Mouse (Mus musculus): ENCODE data around the gene Olfr149.
"Not testable (repeated sequence)": the region's sequence is repeated elsewhere in the genome, so short reads cannot be mapped to it uniquely, and the experiment has no call there.

Olfr149 gene

DNA sequence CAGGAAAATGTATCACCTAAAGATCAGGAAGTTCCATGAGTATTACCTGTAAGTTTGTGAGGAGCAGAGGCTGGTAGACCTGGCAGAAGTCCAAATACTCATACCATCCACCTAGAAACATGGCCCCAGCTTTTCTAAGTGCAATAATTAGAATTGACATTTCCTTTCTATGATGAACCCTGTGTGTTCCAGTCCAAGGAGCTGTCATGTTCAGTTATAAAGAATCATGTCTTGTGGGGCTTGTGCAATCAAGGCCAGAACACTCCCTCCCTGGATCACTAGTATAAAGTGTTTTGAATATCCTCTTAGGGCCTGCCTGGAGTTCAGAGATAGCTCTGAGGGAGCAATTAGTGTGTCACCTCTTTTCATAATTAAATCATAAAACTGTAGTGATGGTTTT is at the start of gene Olfr149:
Gene Olfr149 (minus strand): TSS at position 101 of the 400 bp plus-strand sequence.
- DNase-seq (ENCODE audit: low spot score in 2 of 2) = no peak

DNA sequence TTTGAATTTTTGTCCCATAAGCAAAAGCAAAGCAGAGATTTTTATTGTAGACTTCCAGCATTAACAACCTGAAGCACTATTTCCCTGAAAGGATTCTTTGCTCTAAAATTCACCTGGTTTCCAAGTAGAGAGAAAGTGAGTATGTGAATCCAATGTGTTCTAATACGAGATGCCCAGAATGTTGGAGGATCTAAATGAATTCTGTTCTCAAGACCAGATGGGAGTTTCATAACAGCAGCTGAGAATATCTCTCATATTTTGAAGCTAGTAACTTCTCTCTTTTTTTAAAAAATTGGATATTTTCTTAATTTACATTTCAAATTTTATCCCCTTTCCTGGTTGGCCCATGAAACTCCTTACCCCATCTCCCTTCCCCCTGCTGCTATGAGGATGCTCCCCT is 39.5 kb upstream of the Olfr149 start:
- no peak for DNase-seq (ENCODE audit: low spot score in 2 of 2)

DNA sequence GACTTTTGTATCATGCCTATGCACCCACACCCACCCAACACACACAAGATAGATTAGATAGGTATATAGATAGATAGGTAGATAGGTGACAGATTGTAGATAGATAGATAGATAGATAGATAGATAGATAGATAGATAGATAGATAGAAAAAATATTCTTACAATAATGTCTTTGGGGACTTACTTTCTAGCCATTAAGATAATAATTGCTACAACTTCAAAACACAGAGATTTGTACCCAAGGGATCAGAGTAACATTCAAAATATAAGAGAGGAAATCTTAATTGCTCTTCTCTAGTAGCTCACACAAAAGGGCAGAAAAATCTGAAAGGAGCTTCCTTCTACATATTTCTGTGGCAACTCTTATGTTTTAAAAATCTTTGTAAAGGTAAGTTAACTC is 39.0 kb upstream of the Olfr149 start, which contains the start of gene Olfr967:
Gene Olfr967 (plus strand): TSS at position 301 of the 400 bp plus-strand sequence.
- DNase-seq (ENCODE audit: low spot score in 2 of 2) = no peak

DNA sequence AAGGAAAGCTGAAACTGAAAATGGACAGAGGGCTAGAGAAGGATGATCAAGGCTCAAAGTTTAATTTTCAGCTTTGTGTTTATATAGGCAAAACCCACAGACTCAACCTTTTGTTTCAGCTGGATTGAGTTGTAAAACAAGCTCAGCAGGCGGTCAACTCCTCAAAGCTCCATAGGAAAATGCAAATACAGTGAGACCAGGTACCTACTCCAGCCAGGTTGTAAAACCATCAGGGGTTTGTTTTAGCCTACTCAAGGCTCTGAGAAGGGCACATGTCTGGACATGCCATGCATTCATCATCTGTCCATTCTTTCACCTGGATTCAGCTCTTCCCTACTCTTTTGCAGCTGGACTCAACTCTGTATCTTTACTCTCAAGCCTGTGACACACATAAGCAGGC is 33.8 kb upstream of the Olfr149 start:
- no peak for DNase-seq (ENCODE audit: low spot score in 2 of 2)

DNA sequence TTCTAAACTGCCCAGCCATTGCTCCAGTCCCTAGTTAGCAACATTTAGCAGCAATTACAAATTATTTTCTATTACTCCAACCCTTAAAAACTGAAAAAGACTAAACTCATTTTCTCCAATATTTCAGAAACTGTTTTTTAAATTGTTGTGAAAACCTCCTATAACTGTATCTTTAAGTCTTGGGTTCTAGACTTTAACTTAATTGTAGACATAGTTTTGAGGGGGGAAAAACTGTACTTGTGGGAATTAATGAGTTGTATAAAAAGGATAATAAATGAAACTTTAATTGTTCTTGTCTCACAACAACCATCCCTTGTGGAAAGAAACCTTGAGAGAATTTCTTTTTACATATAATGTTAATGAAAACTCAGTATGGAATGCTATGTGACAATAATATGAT is 23.8 kb upstream of the Olfr149 start, which contains the start of gene Olfr150:
Gene Olfr150 (plus strand): TSS at position 301 of the 400 bp plus-strand sequence.
- no peak for DNase-seq (ENCODE audit: low spot score in 2 of 2)

DNA sequence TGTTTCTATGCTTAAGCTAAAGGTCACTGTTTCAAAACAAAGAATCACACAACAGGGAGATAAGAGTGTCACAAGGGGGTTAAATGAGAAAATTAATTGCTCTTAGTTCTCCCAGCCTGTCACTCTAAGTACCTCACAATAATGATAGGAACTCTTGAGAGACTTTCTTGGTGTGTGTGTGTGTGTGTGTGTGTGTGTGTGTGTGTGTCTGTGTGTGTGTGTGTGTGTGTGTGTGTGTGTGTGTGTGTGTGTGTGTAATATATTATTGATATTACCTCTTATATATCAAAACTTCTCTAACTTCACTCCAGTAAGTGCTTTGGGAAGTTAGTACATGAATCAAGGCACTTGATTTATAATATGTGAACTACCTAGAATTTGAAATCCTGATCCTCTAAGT is 4.1 kb upstream of the Olfr149 start, which contains the start of gene Olfr965:
Gene Olfr965 (plus strand): TSS at position 301 of the 400 bp plus-strand sequence.
- no peak for DNase-seq (ENCODE audit: low spot score in 2 of 2)

DNA sequence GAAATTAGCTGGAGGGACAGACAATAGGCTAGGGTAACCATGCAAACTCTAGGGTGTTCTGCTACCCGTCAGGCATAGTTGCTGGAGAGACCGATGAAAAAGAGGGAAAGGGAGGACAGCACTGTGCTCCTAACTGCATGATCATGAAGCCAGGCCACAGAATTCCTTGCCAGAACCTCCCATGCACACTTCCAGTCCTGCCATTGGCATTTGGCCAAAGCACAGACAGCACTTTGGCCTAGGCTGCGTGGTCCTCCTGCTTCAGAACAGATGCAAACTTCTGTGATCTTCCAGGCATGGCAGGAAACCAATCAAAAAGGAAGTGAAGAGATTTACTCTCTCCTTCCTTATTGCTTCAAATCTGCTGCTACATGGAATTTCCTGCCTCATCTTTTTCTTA is 2.0 kb upstream of the Olfr149 start:
- no peak for DNase-seq (ENCODE audit: low spot score in 2 of 2)

DNA sequence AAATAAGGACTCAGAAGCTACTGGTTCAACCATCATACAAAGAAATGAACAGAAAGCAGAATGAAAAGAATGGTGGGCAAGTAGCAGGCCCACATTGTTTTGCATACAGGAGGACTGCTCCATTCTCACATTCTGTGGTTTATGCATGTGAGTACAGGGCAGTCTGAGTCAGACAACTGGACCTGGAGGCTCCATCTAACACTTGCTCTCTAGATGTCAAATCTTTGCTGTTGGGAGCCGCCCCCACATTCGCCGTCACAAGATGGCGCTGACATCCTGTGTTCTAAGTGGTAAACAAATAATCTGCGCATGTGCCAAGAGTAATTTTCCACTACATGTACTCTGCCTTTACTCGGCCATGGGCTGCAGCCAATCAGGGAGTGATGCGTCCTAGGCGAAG is 5.8 kb downstream of the Olfr149 start:
- DNase-seq (ENCODE audit: low spot score in 2 of 2) = not testable (repeated sequence)

DNA sequence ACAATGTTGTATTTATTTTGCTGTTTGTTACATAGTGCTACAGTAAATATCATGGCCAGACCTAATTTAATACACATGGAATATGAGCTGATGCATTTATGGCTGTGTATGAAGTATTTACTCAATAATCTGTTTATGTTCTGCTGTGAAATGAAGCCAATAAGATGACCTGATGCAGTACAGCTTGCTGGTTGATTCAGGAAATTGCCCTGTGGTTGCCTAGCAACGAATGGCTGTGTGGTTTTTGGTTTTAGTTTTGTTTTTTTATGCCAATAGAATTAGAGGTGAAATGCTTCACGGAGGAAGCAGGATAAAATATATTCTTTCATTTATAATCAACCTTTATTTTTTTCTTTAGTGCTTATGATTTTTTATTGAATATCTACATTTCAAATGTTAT is 27.6 kb downstream of the Olfr149 start:
- DNase-seq (ENCODE audit: low spot score in 2 of 2) = no peak

DNA sequence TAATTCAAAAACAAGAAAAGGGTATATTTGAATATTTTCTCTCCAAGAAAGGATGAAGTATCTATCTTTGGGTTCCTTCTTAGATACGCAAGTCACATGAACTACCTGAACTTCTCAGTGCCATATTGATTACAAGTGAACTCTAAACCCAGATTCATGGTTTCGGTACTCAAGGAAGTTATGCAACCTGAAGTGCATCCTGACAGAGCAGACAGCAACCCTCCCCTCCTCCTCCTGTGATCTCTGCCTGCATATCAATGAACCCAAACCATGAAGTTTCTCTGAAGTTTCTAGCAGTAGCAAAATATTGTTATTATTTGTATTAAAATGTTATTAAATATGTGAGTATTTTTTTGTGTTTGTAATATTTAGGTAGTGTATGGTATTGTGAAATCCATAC is 28.4 kb downstream of the Olfr149 start:
- no peak for DNase-seq (ENCODE audit: low spot score in 2 of 2)

DNA sequence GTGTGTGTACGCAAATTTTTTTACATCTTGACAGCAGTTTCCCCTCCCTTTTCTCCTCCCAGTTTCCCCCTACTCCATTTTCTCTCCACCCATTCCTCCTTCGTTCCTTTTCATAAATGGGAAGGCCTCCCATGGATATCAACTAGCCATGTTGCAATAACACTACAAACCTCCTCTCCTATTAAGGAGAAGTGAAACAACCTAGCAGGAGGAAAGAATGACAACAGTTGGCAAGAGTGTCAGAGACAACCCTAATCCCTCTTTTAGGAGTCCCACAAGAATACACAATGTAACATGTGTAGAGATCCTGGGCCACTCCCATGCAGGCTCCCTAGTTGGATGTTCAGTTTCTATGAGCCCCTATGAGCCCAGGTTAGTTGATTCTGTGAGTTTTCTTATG is 32.1 kb downstream of the Olfr149 start:
- DNase-seq (ENCODE audit: low spot score in 2 of 2) = no peak

DNA sequence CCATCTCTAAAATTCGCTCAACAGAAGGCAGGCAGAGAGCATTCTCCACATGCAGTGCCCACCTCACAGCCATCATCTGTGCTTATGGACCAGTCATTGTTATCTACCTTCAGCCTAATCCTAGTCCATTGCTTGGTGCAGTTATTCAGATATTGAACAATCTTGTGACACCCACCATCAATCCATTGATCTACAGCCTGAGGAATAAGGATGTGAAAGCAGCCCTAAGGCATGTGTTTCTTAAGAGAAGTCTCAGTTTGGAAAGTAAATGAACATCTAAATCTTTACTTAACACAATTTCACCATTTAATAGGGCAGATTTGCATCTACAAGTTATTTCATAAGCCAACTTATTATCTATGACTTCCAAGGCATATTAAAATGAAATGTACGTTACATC is 37.2 kb downstream of the Olfr149 start:
- DNase-seq (ENCODE audit: low spot score in 2 of 2) = no peak

DNA sequence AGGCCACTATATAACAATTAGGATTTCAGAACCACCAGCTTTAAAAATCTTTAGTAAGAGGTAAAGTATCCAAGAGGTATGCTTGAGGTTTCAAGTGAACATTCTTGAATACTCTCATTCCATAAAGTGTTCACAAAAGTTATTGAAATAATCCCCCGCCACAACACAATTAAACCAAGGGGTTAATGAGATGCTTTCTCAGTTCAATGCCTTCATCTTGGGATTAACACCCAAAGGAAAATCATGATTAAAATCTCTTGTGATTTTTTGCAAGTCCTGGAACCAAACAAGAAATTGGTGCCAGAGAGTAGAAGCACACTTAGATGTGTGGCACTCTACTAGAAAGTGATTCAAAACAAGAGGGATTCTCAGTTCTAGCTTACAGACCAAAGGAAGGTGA is 40.0 kb downstream of the Olfr149 start, which contains the start of gene Olfr963:
Gene Olfr963 (plus strand): TSS at position 301 of the 400 bp plus-strand sequence.
- DNase-seq (ENCODE audit: low spot score in 2 of 2) = no peak

DNA sequence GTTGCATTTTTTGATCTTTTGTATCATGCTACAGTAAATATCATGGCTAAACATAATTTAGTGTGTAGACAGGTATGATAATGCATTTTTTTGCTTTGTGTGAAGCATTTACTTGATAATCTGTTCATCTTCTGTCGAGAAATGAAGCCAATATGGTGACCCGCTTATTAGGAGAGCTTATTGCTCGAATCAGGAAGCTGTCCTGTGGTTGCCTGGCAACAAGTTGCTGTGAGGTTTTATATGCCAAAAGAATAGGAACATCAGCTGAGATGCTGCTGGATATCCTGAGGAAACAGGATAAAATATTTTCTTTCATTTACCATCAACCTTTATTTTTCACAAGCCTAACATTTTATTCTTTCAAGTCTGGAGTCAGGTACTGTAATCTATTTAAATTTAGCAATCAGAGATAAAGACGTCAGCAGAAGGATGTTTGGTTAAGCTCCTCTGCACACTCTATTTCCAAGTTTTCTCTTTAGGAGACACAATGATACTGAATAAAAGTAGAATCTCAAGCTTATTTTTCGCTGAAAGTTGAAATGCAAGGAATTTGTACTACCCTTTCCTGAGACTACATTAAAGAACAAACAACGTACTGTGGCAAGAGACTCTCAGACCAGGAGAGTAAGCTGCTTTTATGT is 52.0 kb downstream of the Olfr149 start:
- DNase-seq (ENCODE audit: low spot score in 2 of 2) = no peak

Data from spleen, postnatal 36 days (tissue).